In the genomic region with DNA sequence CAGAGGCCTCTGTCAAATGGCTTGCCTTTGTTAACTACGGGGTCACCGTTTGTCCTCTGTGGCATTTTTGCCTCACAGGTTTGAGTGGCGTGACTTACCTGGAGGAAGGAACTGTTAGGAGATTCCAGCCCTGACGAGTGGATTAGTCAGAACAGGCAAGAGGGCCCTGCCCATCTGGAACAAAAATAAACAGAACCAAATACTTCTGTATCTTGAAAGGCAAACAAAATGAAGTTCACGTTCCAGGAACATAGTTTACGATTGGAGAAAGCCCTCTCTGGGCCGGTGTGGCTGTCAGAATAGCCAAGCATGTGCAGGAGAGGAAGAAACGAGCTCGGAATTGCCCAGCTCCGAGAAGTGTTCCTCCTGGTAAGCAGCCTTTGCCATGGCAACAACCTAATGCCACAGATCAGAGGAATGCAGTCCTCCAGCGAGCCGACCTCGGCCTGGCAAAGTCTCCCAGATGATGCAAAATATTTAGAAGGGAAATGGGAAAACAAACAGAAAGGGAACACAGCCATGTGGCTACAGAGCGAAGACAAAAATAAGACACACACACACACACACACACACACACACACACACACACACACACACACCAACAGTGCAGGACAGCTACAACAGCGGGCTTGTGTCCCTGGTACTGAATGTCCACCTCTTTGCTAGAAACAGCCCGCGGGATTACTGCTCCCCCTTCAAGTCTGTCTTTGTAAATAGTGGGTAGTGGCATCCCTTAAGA, we compare ENCODE assay signal across 8 mouse cellular contexts.
DNase-seq lines count a peak whose midpoint lies in the region; ATAC-seq and TF ChIP-seq lines count a peak whose summit lies in the region.

No protein-coding gene starts in this region.

- 0 out of 2 replicates have a peak overlapping the region, but pooled peaks have one; percentile 30 for H3K9ac ChIP-seq in intestine, embryonic 16.5 days (ENCODE audit: low read depth, low read length)
- no peak overlapping the region for H3K9ac ChIP-seq in midbrain, embryonic 15.5 days

- H3K4me3 ChIP-seq in intestine, embryonic 16.5 days (ENCODE audit: low read length): no peak overlapping the region
- H3K4me3 ChIP-seq in limb, embryonic 10.5 days: no peak overlapping the region
- H3K4me3 ChIP-seq in midbrain, embryonic 15.5 days: no peak overlapping the region
- H3K4me3 ChIP-seq in testis, adult 2 months (ENCODE audit: control insufficient read depth, low read depth, low read length): no peak overlapping the region

- peak overlapping the region; percentile 33 for H3K4me2 ChIP-seq in intestine, embryonic 16.5 days (ENCODE audit: low read depth, low read length)
- peak overlapping the region; percentile 34 for H3K4me2 ChIP-seq in midbrain, embryonic 15.5 days

- H3K27ac ChIP-seq in intestine, embryonic 16.5 days (ENCODE audit: low read length): peak overlapping the region; percentile 76
- peak overlapping the region; percentile 19; the same call in 1 of the 2 replicates for H3K27ac ChIP-seq in limb, embryonic 10.5 days
- peak overlapping the region; percentile 68 for H3K27ac ChIP-seq in midbrain, embryonic 15.5 days
- peak overlapping the region; percentile 43 for H3K27ac ChIP-seq in testis, adult 2 months (ENCODE audit: control insufficient read depth, insufficient read depth, low read depth, low read length)

- TF ChIP-seq POLR2A in testis, adult 2 months (IDR thresholded peaks at IDR 0.05; ENCODE audit: control insufficient read depth, low read depth, low read length): no peak

- no peaks in the 10 kb centered on the region for H3K27me3 ChIP-seq in intestine, embryonic 16.5 days (replicated peaks; ENCODE audit: control insufficient read depth, insufficient read depth, low read length)
- no peaks in the 10 kb centered on the region for H3K27me3 ChIP-seq in limb, embryonic 10.5 days (ENCODE audit: low read depth, poor library complexity, severe bottlenecking)
- no peaks in the 10 kb centered on the region for H3K27me3 ChIP-seq in midbrain, embryonic 15.5 days (replicated peaks)
- no peaks in the 10 kb centered on the region for H3K27me3 ChIP-seq in testis, adult 2 months (ENCODE audit: control insufficient read depth, insufficient read depth, low read length)

- ATAC-seq in intestine, embryonic 16.5 days: peak; percentile 59
- peak; percentile 90 for ATAC-seq in midbrain, embryonic 15.5 days (replicated peaks)
- ATAC-seq in inflammation-experienced regulatory T-cells, adult 6 months: no peak

- 14% methylated on average over 17 of the region's 17 CpGs for WGBS in intestine, embryonic 16.5 days
- WGBS in limb, embryonic 10.5 days: 43% methylated on average over 17 of the region's 17 CpGs
- WGBS in midbrain, embryonic 15.5 days: 7% methylated on average over 17 of the region's 17 CpGs

- DNase-seq in Muller cell, postnatal 12 days (ENCODE audit: inconsistent ontology term): peak; percentile 90
- DNase-seq in embryo, embryonic 10 days (ENCODE audit: low spot score): peak; percentile 72
- DNase-seq in heart, adult 11 months: peak; percentile 96
- no peak for DNase-seq in limb, embryonic 10.5 days (ENCODE audit: low spot score)

- no peaks in the 10 kb centered on the region for H3K9me3 ChIP-seq in intestine, embryonic 16.5 days (ENCODE audit: control insufficient read depth, low read length)
- no peaks in the 10 kb centered on the region for H3K9me3 ChIP-seq in limb, embryonic 10.5 days (replicated peaks)
- no peaks in the 10 kb centered on the region for H3K9me3 ChIP-seq in midbrain, embryonic 15.5 days

- peaks cover 9% of the 10 kb centered on the region for H3K4me1 ChIP-seq in intestine, embryonic 16.5 days (ENCODE audit: control insufficient read depth, insufficient read depth, low read length)
- peaks cover 14% of the 10 kb centered on the region for H3K4me1 ChIP-seq in limb, embryonic 10.5 days
- peaks cover 25% of the 10 kb centered on the region for H3K4me1 ChIP-seq in midbrain, embryonic 15.5 days
- H3K4me1 ChIP-seq in testis, adult 2 months (ENCODE audit: control insufficient read depth, insufficient read depth, low read length): no peaks in the 10 kb centered on the region; the same call in none of the 2 replicates

- H3K36me3 ChIP-seq in intestine, embryonic 16.5 days (ENCODE audit: control insufficient read depth, insufficient read depth, low read length): no peaks in the 10 kb centered on the region
- no peaks in the 10 kb centered on the region for H3K36me3 ChIP-seq in limb, embryonic 10.5 days
- no peaks in the 10 kb centered on the region for H3K36me3 ChIP-seq in midbrain, embryonic 15.5 days (replicated peaks)
- H3K36me3 ChIP-seq in testis, adult 2 months (ENCODE audit: control insufficient read depth, insufficient read depth, low read length): no peaks in the 10 kb centered on the region

- no peak for TF ChIP-seq CTCF in testis, adult 2 months (IDR thresholded peaks at IDR 0.05; ENCODE audit: control insufficient read depth, insufficient read depth, insufficient replicate concordance, low read depth, low read length)

Comparison
In these comparisons a context has a peak if more than half of its experiments do, and no peak if none do; other contexts are left out.
1. H3K27ac ChIP-seq: peak in every context shown above with its lines; median percentile 76 in intestine, embryonic 16.5 days; 68 in midbrain, embryonic 15.5 days; 43 in testis, adult 2 months; 19 in limb, embryonic 10.5 days.